Mouse (Mus musculus): ENCODE measurements around the gene Atxn1.
A peak's percentile ranks its signal among the peaks of the same experiment; 100 is the strongest.

Atxn1 gene

GRCm38 (mm10) chr13:45715583-45716180, 249.1 kb downstream of the Atxn1 start:
- no peak for DNase-seq

GRCm38 (mm10) chr13:45710041-45710440, 254.8 kb downstream of the Atxn1 start:
- no peak for DNase-seq

GRCm38 (mm10) chr13:45709402-45709801, 255.4 kb downstream of the Atxn1 start:
- no peak for DNase-seq

- DNase-seq, result no peak
These were observed 263.5 kb downstream of the Atxn1 start for GRCm38 (mm10) chr13:45701296-45701790.

- DNase-seq, result no peak
These were observed 265.8 kb downstream of the Atxn1 start for GRCm38 (mm10) chr13:45698982-45699381.

GRCm38 (mm10) chr13:45696009-45696408, 268.8 kb downstream of the Atxn1 start:
- DNase-seq, result no peak

GRCm38 (mm10) chr13:45694921-45695437, 269.8 kb downstream of the Atxn1 start:
- peak; percentile 26 to 52 for DNase-seq

- DNase-seq, result no peak
These were observed 270.9 kb downstream of the Atxn1 start for GRCm38 (mm10) chr13:45693953-45694352.

GRCm38 (mm10) chr13:45693534-45693933, 271.3 kb downstream of the Atxn1 start:
- DNase-seq, result peak; percentile 56 to 65

- no peak for DNase-seq
These were observed 271.7 kb downstream of the Atxn1 start for GRCm38 (mm10) chr13:45693126-45693525.

GRCm38 (mm10) chr13:45692440-45692839, 272.4 kb downstream of the Atxn1 start:
- DNase-seq, result peak; percentile 57 to 78

- DNase-seq, result peak in 1 of 2 experiments; percentile 36
These were observed 274.4 kb downstream of the Atxn1 start for GRCm38 (mm10) chr13:45690426-45690825.

- DNase-seq, result peak in 1 of 2 experiments; percentile 2
These were observed 275.9 kb downstream of the Atxn1 start for GRCm38 (mm10) chr13:45688864-45689263.

- no peak for DNase-seq
These were observed 277.2 kb downstream of the Atxn1 start for GRCm38 (mm10) chr13:45687581-45687980.

- DNase-seq, result no peak
These were observed 278.6 kb downstream of the Atxn1 start for GRCm38 (mm10) chr13:45686309-45686582.

GRCm38 (mm10) chr13:45685575-45686308, 279.1 kb downstream of the Atxn1 start:
- DNase-seq, result peak in 1 of 2 experiments; percentile 31

GRCm38 (mm10) chr13:45684891-45685311, 279.9 kb downstream of the Atxn1 start:
- peak in 1 of 2 experiments; percentile 19 for DNase-seq

- peak in 1 of 2 experiments; percentile 11 for DNase-seq
These were observed 280.8 kb downstream of the Atxn1 start for GRCm38 (mm10) chr13:45683991-45684390.

- DNase-seq, result peak; percentile 35 to 43
These were observed 283.6 kb downstream of the Atxn1 start for GRCm38 (mm10) chr13:45681196-45681595.

GRCm38 (mm10) chr13:45680651-45681050, 284.2 kb downstream of the Atxn1 start:
- peak in 1 of 2 experiments; percentile 24 for DNase-seq

GRCm38 (mm10) chr13:45679096-45679495, 285.7 kb downstream of the Atxn1 start:
- DNase-seq, result no peak

- no peak for DNase-seq
These were observed 292.2 kb downstream of the Atxn1 start for GRCm38 (mm10) chr13:45672628-45673027.

- no peak for DNase-seq
These were observed 294.8 kb downstream of the Atxn1 start for GRCm38 (mm10) chr13:45669969-45670368.

- no peak for DNase-seq
These were observed 302.0 kb downstream of the Atxn1 start for GRCm38 (mm10) chr13:45662852-45663251.

All from kidney, postnatal 25 days (tissue).